Mouse (Mus musculus) spleen, adult 2 months (tissue): Measurements from ENCODE around the gene Ifnar1. TPM values are rescaled to one million over a fixed set of nuclear protein-coding genes. Genes with fewer than 3 reads are reported as not detected.

Experiments
- DNase-seq, 2 experiments: peaks; one replicate each; pipeline versions ENCODE4 v3.0.0 to v3.0.0-alpha.2; 2012 to 2021; ENCODE audit warnings: low spot score in 2 of 2, low read depth in 1 of 2
- H3K27ac ChIP-seq: fragments of 200-500 bp; 2 replicates; pipeline ENCODE4 v1.5.1; 2012; ENCODE audit warnings: low read length, inconsistent platforms; ENCODE audit not compliant: insufficient read depth
- H3K27me3 ChIP-seq: fragments of 200-500 bp; 2 replicates; pipeline ENCODE4 v1.6.1; 2012; ENCODE audit warnings: mild to moderate bottlenecking, moderate library complexity, low read length, inconsistent platforms; ENCODE audit not compliant: control insufficient read depth, insufficient read depth
- H3K36me3 ChIP-seq: fragments of 200-500 bp; 2 replicates; pipeline ENCODE4 v1.6.1; 2012; ENCODE audit warnings: mild to moderate bottlenecking, low read length, inconsistent platforms; ENCODE audit not compliant: control insufficient read depth, insufficient read depth
- H3K4me1 ChIP-seq: fragments of 200-500 bp; 2 replicates; pipeline ENCODE4 v1.6.1; 2011; ENCODE audit warnings: inconsistent platforms; ENCODE audit not compliant: control insufficient read depth, insufficient read depth, insufficient read length
- H3K4me3 ChIP-seq: fragments of 200-500 bp; 2 replicates; pipeline ENCODE4 v1.5.1; 2011; ENCODE audit warnings: mild to moderate bottlenecking, inconsistent platforms; ENCODE audit not compliant: insufficient read depth, insufficient read length; ENCODE audit errors: extremely low read depth
- CTCF ChIP-seq: fragments of 200-500 bp; IDR thresholded peaks from 2 replicates; pipeline ENCODE4 v1.5.1; 2011; ENCODE audit warnings: mild to moderate bottlenecking, inconsistent platforms; ENCODE audit not compliant: insufficient read depth, insufficient read length, insufficient replicate concordance; ENCODE audit errors: extremely low read depth
- POLR2A ChIP-seq: fragments of 200-500 bp; IDR thresholded peaks from 2 replicates; pipeline ENCODE4 v1.6.1; 2011; ENCODE audit warnings: low read depth, low read length, inconsistent platforms
- WGBS: fragments of 180-500 bp; shearing (Covaris S2); methylation state at CpG from one replicate; pipeline ENCODE4 v1.1.7; 2018; 5-methylcytosine and 5-hydroxymethylcytosine counted together
- polyA plus RNA-seq: library from polyadenylated mRNA; depleted of rRNA; stranded (reverse); fragments of >200 nt; gene quantifications from 2 replicates; pipeline ENCODE4 v1.2.3, GENCODE M21; 2012

Ifnar1 gene
- polyA plus RNA-seq, 1 experiment: 22.3 TPM

- no peaks in the 10 kb centered on the region for H3K27me3 ChIP-seq
- TF ChIP-seq POLR2A (no peak), CTCF (no peak)
- H3K27ac ChIP-seq: no peak overlapping the region
- no peaks in the 10 kb centered on the region for H3K36me3 ChIP-seq
- no peak for DNase-seq
- WGBS: 52% methylated on average over 10 of the region's 10 CpGs
- H3K4me3 ChIP-seq: no peak overlapping the region
- H3K4me1 ChIP-seq: peaks cover 26% of the 10 kb centered on the region
Observed at GRCm38 (mm10) chr16:91541573-91542081, 56.6 kb downstream of the Ifnar1 start.

- Histone ChIP-seq H3K4me3 (no peak overlapping the region), H3K4me1 (peaks cover 15% of the 10 kb centered on the region), H3K36me3 (no peaks in the 10 kb centered on the region), H3K27ac (no peak overlapping the region), H3K27me3 (no peaks in the 10 kb centered on the region)
- DNase-seq: no peak
- 93% methylated on average over 1 of the region's 1 CpGs for WGBS
- no peak for TF ChIP-seq POLR2A
- no peak for TF ChIP-seq CTCF
Observed at GRCm38 (mm10) chr16:91543619-91544018, 58.6 kb downstream of the Ifnar1 start.

GRCm38 (mm10) chr16:91545597-91546281, 60.7 kb downstream of the Ifnar1 start:
- Histone ChIP-seq H3K27ac (peak overlapping the region; percentile 97), H3K4me1 (peaks cover 21% of the 10 kb centered on the region), H3K36me3 (peaks cover 3% of the 10 kb centered on the region; the same call in 1 of the 2 replicates), H3K4me3 (peak overlapping the region; percentile 64; the same call in 1 of the 2 replicates), H3K27me3 (no peaks in the 10 kb centered on the region)
- TF ChIP-seq POLR2A (peak; percentile 51; the same call in 1 of the 2 replicates), CTCF (no peak)
- peak in 1 of 2 experiments; percentile 60 for DNase-seq
- 4% methylated on average over 10 of the region's 10 CpGs for WGBS

GRCm38 (mm10) chr16:91546391-91546835, 61.4 kb downstream of the Ifnar1 start:
- peak overlapping the region; percentile 64 for H3K4me3 ChIP-seq

GRCm38 (mm10) chr16:91546836-91547741, 62.1 kb downstream of the Ifnar1 start, which contains the start of gene Ifngr2:
Ifngr2 (plus strand) TSS chr16:91547072.
- peak in 1 of 2 experiments; percentile 67 for DNase-seq
- WGBS: under 1% methylated on average over 72 of the region's 74 CpGs
- Histone ChIP-seq H3K27ac (peak within 1 kb of the TSS; percentile 97), H3K36me3 (peaks cover 11% of the 10 kb centered on the region), H3K27me3 (no peaks in the 10 kb centered on the region), H3K4me3 (peak within 1 kb of the TSS; percentile 86), H3K4me1 (peaks cover 23% of the 10 kb centered on the region)
- TF ChIP-seq CTCF (no peak), POLR2A (peak; percentile 74)

More at GRCm38 (mm10) chr16:91546391-91546835, 61.4 kb downstream of the Ifnar1 start:
- H3K36me3 ChIP-seq: peaks cover 7% of the 10 kb centered on the region; the same call in 1 of the 2 replicates
- peak overlapping the region; percentile 97 for H3K27ac ChIP-seq
- DNase-seq: peak in 1 of 2 experiments; percentile 58
- peaks cover 23% of the 10 kb centered on the region for H3K4me1 ChIP-seq
- no peak for TF ChIP-seq CTCF
- TF ChIP-seq POLR2A: no peak; the same call in 1 of the 2 replicates
- H3K27me3 ChIP-seq: no peaks in the 10 kb centered on the region
- 2% methylated on average over 14 of the region's 14 CpGs for WGBS

- peak overlapping the region; percentile 86 for H3K4me3 ChIP-seq
- TF ChIP-seq POLR2A (no peak), CTCF (no peak)
- peaks cover 27% of the 10 kb centered on the region for H3K4me1 ChIP-seq
- no peaks in the 10 kb centered on the region for H3K27me3 ChIP-seq
- WGBS: 13% methylated on average over 5 of the region's 5 CpGs
- peak overlapping the region; percentile 97 for H3K27ac ChIP-seq
- DNase-seq: no peak
- H3K36me3 ChIP-seq: peaks cover 15% of the 10 kb centered on the region
Observed at GRCm38 (mm10) chr16:91547974-91548373, 62.9 kb downstream of the Ifnar1 start.
